Mouse (Mus musculus) embryonic fibroblast, embryonic 13.5 days (primary cell): Measurements from ENCODE around the gene Camta1. TPM values are rescaled to one million over a fixed set of nuclear protein-coding genes. Genes with fewer than 3 reads are reported as not detected.

Experiments used
- H3K27ac ChIP-seq: 2 replicates; pipeline ENCODE4 v1.5.1; 2012; ENCODE audit warnings: low read length, control low read depth, inconsistent platforms; ENCODE audit not compliant: insufficient read depth
- H3K4me1 ChIP-seq: 2 replicates; pipeline ENCODE4 v1.6.1; 2011; ENCODE audit warnings: low read length; ENCODE audit not compliant: control insufficient read depth, insufficient read depth
- H3K4me3 ChIP-seq: 2 replicates; pipeline ENCODE4 v1.5.1; 2011; ENCODE audit warnings: mild to moderate bottlenecking, control low read depth, low read length; ENCODE audit not compliant: insufficient read depth
- CTCF ChIP-seq: IDR thresholded peaks from 2 replicates; pipeline ENCODE4 v1.5.1; 2011; ENCODE audit warnings: mild to moderate bottlenecking, control low read depth, low read length, moderate library complexity, borderline replicate concordance; ENCODE audit not compliant: insufficient read depth
- POLR2A ChIP-seq: IDR thresholded peaks from 2 replicates; pipeline ENCODE4 v1.6.1; 2011; ENCODE audit warnings: low read depth, mild to moderate bottlenecking, control low read depth, low read length, moderate library complexity
- polyA plus RNA-seq: library from polyadenylated mRNA; stranded (reverse); fragments of >200 nt; gene quantifications from 2 replicates; pipeline ENCODE4 v1.2.4, GENCODE M21; 2011; ENCODE audit warnings: low read depth; ENCODE audit not compliant: missing spikeins, insufficient read length

Camta1 gene
- polyA plus RNA-seq, 1 experiment: 53.4 TPM

DNA sequence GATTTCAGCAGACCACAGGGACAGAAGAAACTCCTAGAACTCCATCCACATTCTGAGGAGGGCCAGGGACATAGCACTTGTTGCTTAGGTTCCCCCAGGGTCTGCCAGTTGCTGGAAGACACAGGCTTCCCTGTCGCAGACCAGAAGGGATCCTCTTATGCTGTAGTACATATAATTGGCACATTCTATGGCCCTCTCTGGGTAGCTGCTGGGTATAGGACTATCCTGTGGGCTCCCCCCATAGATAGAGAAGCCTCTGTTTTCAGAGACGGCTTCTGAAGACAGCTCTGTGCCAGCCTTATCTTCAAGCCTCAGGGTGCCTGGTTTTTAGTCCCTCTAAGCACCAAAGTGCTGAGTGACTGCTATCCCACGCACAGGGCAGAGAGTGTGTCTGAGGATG, 690.6 kb downstream of the Camta1 start:
- no peak overlapping the region for H3K27ac ChIP-seq
- TF ChIP-seq POLR2A (no peak), CTCF (no peak)

DNA sequence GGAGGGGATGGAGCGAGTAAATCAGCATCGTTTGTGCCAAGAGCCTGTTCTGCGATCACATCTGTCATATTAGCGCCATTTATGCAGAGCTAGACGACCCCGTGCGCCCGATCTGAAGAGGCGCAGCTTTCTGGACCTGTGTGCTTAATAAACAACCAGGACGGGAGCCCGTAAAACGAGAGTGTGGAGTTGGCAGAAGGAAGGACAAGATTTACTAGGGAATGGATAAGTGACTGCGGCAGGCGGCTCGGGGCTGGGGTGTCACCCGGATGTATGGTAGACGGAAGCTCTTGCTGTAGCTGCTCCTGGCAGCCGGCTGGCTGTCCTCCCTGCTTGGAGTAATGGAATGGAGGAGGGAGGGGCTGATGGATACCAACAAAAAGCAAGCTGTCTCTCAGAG, 691.0 kb downstream of the Camta1 start:
- H3K27ac ChIP-seq: no peak overlapping the region
- no peaks in the 10 kb centered on the region for H3K4me1 ChIP-seq
- TF ChIP-seq POLR2A (no peak), CTCF (no peak)
- H3K4me3 ChIP-seq: no peak overlapping the region

More for the DNA sequence above, 690.6 kb downstream of the Camta1 start:
- no peaks in the 10 kb centered on the region for H3K4me1 ChIP-seq
- H3K4me3 ChIP-seq: no peak overlapping the region

DNA sequence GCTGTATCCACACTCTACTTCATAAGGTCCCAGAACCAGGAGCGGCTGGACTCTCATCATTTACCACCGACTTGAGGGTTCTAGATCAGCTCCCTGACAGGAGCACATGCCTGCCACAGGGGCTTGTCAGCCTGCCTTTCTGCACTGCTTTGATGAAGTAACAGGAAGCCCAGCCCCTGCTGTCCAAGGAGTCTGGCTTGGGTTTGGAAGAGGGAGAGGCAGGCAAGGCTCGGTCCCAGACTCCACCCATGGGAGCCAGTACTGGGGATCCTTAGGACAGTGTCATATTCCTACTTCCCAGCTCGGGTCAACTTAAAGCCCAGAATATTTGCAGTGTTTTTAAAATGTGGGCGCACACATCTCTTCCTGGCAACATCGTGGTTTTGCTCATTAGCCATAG, 694.7 kb downstream of the Camta1 start:
- Histone ChIP-seq H3K27ac (no peak overlapping the region), H3K4me1 (no peaks in the 10 kb centered on the region), H3K4me3 (no peak overlapping the region)
- TF ChIP-seq POLR2A: no peak
- TF ChIP-seq CTCF: no peak

GRCm38 (mm10) chr4:151165539-151165938, 696.1 kb downstream of the Camta1 start:
- Histone ChIP-seq H3K27ac (no peak overlapping the region), H3K4me3 (no peak overlapping the region), H3K4me1 (no peaks in the 10 kb centered on the region)
- TF ChIP-seq POLR2A (no peak), CTCF (no peak)

GRCm38 (mm10) chr4:151164309-151164708, 697.4 kb downstream of the Camta1 start:
- Histone ChIP-seq H3K27ac (no peak overlapping the region), H3K4me1 (no peaks in the 10 kb centered on the region), H3K4me3 (no peak overlapping the region)
- TF ChIP-seq CTCF: no peak
- no peak for TF ChIP-seq POLR2A

DNA sequence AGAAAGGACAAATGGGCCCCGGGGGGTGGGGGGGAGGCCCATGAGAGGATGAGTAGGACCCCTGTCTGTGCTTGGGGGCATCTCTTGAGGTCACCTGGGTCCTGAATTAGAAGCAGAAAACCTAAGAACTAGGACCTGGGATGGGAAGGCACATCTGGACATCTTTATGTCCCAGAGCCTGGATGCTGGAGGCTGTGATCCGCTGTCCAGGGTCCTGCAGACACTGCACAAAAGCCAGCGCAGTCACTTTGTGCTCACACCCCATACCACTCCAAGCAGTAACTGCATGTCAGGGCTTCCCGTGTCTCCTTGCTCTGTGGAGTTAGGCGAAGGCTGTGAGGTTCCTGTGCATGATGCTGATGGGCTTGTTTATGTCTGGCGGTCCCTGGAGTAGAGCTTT, 699.8 kb downstream of the Camta1 start:
- TF ChIP-seq POLR2A (no peak), CTCF (no peak)
- Histone ChIP-seq H3K27ac (no peak overlapping the region), H3K4me1 (no peaks in the 10 kb centered on the region), H3K4me3 (no peak overlapping the region)

GRCm38 (mm10) chr4:151160932-151161331, 700.7 kb downstream of the Camta1 start:
- Histone ChIP-seq H3K27ac (no peak overlapping the region), H3K4me1 (no peaks in the 10 kb centered on the region)
- no peak for TF ChIP-seq POLR2A

DNA sequence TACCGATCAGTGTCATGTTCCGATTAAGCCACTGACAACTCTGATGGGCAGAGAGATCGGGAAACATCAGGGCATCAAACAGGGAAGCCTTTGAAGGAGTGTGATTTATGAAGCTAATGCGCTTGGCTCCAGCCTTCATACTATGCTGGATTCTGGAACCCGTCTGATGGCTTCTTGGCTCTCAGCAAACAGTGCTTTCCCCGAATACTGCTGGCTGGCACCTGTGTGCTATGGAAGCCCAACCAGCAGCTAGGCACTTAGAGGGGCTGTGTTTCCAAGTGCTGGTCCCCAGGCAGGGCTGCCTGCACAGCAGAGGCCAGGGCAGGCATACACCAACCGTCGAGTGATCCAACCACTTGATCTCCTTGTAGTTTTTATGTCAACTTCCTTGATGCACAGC, 701.2 kb downstream of the Camta1 start:
- no peaks in the 10 kb centered on the region for H3K4me1 ChIP-seq
- no peak overlapping the region for H3K4me3 ChIP-seq
- no peak overlapping the region for H3K27ac ChIP-seq
- TF ChIP-seq CTCF (no peak), POLR2A (no peak)

More at GRCm38 (mm10) chr4:151160932-151161331, 700.7 kb downstream of the Camta1 start:
- no peak overlapping the region for H3K4me3 ChIP-seq

DNA sequence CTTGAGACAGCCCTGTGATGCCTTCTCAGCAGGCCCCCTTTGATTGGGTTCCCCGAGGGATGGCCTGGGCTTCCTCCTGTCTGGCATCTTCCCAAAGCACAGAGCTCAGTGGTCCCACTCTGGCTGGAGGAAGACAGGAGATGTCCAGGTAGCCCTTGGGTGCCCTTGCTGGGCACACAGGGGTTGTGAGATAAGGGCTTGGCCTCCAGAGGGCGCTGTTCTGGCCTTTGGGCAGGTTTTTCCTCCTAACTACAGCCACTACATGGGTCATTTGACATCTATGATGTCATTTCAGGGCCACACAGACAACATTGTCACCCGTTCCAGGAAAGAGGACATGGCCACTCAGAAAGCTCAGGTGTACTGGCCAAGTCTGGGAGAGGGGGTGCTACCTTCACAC, 703.4 kb downstream of the Camta1 start:
- Histone ChIP-seq H3K27ac (no peak overlapping the region), H3K4me1 (no peaks in the 10 kb centered on the region), H3K4me3 (no peak overlapping the region)
- TF ChIP-seq CTCF (no peak), POLR2A (no peak)

GRCm38 (mm10) chr4:151156904-151157303, 704.8 kb downstream of the Camta1 start:
- TF ChIP-seq CTCF (peak; percentile 88), POLR2A (no peak)
- Histone ChIP-seq H3K4me1 (no peaks in the 10 kb centered on the region), H3K4me3 (no peak overlapping the region), H3K27ac (no peak overlapping the region)

GRCm38 (mm10) chr4:151155587-151155986, 706.1 kb downstream of the Camta1 start:
- no peaks in the 10 kb centered on the region for H3K4me1 ChIP-seq
- no peak overlapping the region for H3K4me3 ChIP-seq
- TF ChIP-seq POLR2A (no peak), CTCF (no peak)
- H3K27ac ChIP-seq: no peak overlapping the region
